Mouse (Mus musculus) embryonic facial prominence, embryonic 11.5 days (tissue): ENCODE results near the gene Klf5. TPM values are rescaled to one million over a fixed set of nuclear protein-coding genes. Genes with fewer than 3 reads are reported as not detected.

ENCODE experiments used
- ATAC-seq: fragments of 200-750 bp; cut with Nextera tagmentation; replicated peaks from 2 replicates; pipeline ENCODE4 v1.8.0; 2017; ENCODE audit warnings: low read depth; ENCODE audit not compliant: insufficient number of reproducible peaks, low FRiP score, low TSS enrichment
- DNase-seq: peaks from one replicate; pipeline ENCODE4 v3.0.0-alpha.2; 2015; ENCODE audit warnings: low spot score
- H3K27ac ChIP-seq: fragments of 300-500 bp; sonication (generic); replicated peaks from 2 replicates; pipeline ENCODE4 v1.5.1; 2014; ENCODE audit warnings: mild to moderate bottlenecking, low read depth, low read length, control low read depth
- H3K27me3 ChIP-seq: fragments of 300-500 bp; sonication (generic); 2 replicates; pipeline ENCODE4 v1.6.1; 2014; ENCODE audit warnings: mild to moderate bottlenecking, low read length, moderate library complexity, mixed read lengths; ENCODE audit not compliant: control insufficient read depth, insufficient read depth
- H3K36me3 ChIP-seq: fragments of 300-500 bp; sonication (generic); replicated peaks from 2 replicates; pipeline ENCODE4 v1.6.1; 2014; ENCODE audit warnings: low read depth, mild to moderate bottlenecking, low read length, moderate library complexity, mixed read lengths; ENCODE audit not compliant: control insufficient read depth, insufficient read depth
- H3K4me1 ChIP-seq: fragments of 300-500 bp; sonication (generic); 2 replicates; pipeline ENCODE4 v1.6.1; 2014; ENCODE audit warnings: low read length, mixed read lengths; ENCODE audit not compliant: control insufficient read depth, insufficient read depth
- H3K4me2 ChIP-seq: fragments of 300-500 bp; sonication (generic); 2 replicates; pipeline ENCODE4 v1.6.1; 2014; ENCODE audit warnings: low read depth, mild to moderate bottlenecking, control low read depth, low read length, moderate library complexity
- H3K4me3 ChIP-seq: fragments of 300-500 bp; sonication (generic); 2 replicates; pipeline ENCODE4 v1.5.1; 2014; ENCODE audit warnings: low read depth, low read length, control low read depth
- H3K9ac ChIP-seq: fragments of 300-500 bp; sonication (generic); replicated peaks from 2 replicates; pipeline ENCODE4 v1.6.1; 2014; ENCODE audit warnings: mild to moderate bottlenecking, control low read depth, low read length
- H3K9me3 ChIP-seq: fragments of 300-500 bp; sonication (generic); replicated peaks from 2 replicates; pipeline ENCODE4 v1.6.1; 2016; ENCODE audit warnings: mild to moderate bottlenecking, low read length, inconsistent platforms, mixed read lengths; ENCODE audit not compliant: control insufficient read depth
- WGBS: fragments of 180-500 bp; shearing (Covaris S2); extraction: QIAGEN DNeasy Blood & Tissue Kit; methylation state at CpG from one replicate; pipeline ENCODE4 v1.1.7; 2014; 5-methylcytosine and 5-hydroxymethylcytosine counted together
- polyA plus RNA-seq: library from polyadenylated mRNA; unstranded; fragments of >200 nt; fragmentation: Nextera tagmentation; extraction: Ambion mirVana; gene quantifications from 2 replicates; pipeline ENCODE4 v1.2.1, GENCODE M21; 2014

Gene Klf5
- 4.2 and 4.8 TPM in 2 replicates for polyA plus RNA-seq

- WGBS: under 1% methylated on average over 34 of the region's 67 CpGs
- Histone ChIP-seq H3K36me3 (no peaks in the 10 kb centered on the region), H3K4me2 (peak within 1 kb of the TSS; percentile 97), H3K27me3 (peaks cover 3% of the 10 kb centered on the region), H3K4me3 (peak within 1 kb of the TSS; percentile 61), H3K4me1 (0 out of 2 replicates have a peak, but pooled peaks cover 3% of the 10 kb centered on the region), H3K9ac (peak within 1 kb of the TSS; percentile 64), H3K27ac (no peak within 1 kb of the TSS; the same call in 1 of the 2 replicates), H3K9me3 (no peaks in the 10 kb centered on the region)
- DNase-seq: peak; percentile 93
- ATAC-seq: peak; percentile 98
Observed at GRCm38 (mm10) chr14:99298385-99299021, at the start of gene Klf5. Gene Klf5, plus strand, starts transcription at chr14:99298691.

- H3K4me1 ChIP-seq: no peaks in the 10 kb centered on the region
- DNase-seq (no peak), ATAC-seq (no peak)
- WGBS: 91% methylated on average over 12 of the region's 12 CpGs
- no peaks in the 10 kb centered on the region for H3K9me3 ChIP-seq
- no peak overlapping the region for H3K4me2 ChIP-seq
- H3K4me3 ChIP-seq: no peak overlapping the region
- no peak overlapping the region for H3K27ac ChIP-seq
- no peaks in the 10 kb centered on the region for H3K36me3 ChIP-seq
- no peak overlapping the region for H3K9ac ChIP-seq
- H3K27me3 ChIP-seq: no peaks in the 10 kb centered on the region
Observed at GRCm38 (mm10) chr14:99262026-99262425, 36.5 kb upstream of the Klf5 start.

- Histone ChIP-seq H3K4me1 (no peaks in the 10 kb centered on the region), H3K27ac (no peak overlapping the region), H3K4me2 (no peak overlapping the region), H3K9ac (no peak overlapping the region), H3K4me3 (no peak overlapping the region), H3K27me3 (no peaks in the 10 kb centered on the region), H3K36me3 (no peaks in the 10 kb centered on the region), H3K9me3 (no peaks in the 10 kb centered on the region)
- DNase-seq: no peak
- 96% methylated on average over 6 of the region's 6 CpGs for WGBS
- no peak; the same call in 1 of the 2 replicates for ATAC-seq
Observed at GRCm38 (mm10) chr14:99263816-99264215, 34.7 kb upstream of the Klf5 start.

GRCm38 (mm10) chr14:99265791-99266190 is 32.7 kb upstream of the Klf5 start:
- Histone ChIP-seq H3K4me2 (no peak overlapping the region), H3K9me3 (no peaks in the 10 kb centered on the region), H3K27ac (no peak overlapping the region), H3K36me3 (no peaks in the 10 kb centered on the region), H3K4me3 (no peak overlapping the region), H3K9ac (no peak overlapping the region), H3K27me3 (no peaks in the 10 kb centered on the region), H3K4me1 (no peaks in the 10 kb centered on the region)
- WGBS: 93% methylated on average over 14 of the region's 14 CpGs
- DNase-seq: no peak
- ATAC-seq: no peak

GRCm38 (mm10) chr14:99266749-99267148 is 31.7 kb upstream of the Klf5 start:
- Histone ChIP-seq H3K27ac (no peak overlapping the region), H3K36me3 (no peaks in the 10 kb centered on the region), H3K4me1 (no peaks in the 10 kb centered on the region), H3K4me3 (no peak overlapping the region), H3K9me3 (no peaks in the 10 kb centered on the region), H3K9ac (no peak overlapping the region), H3K27me3 (no peaks in the 10 kb centered on the region), H3K4me2 (no peak overlapping the region)
- DNase-seq (no peak), ATAC-seq (no peak)
- 58% methylated on average over 5 of the region's 5 CpGs for WGBS

GRCm38 (mm10) chr14:99274056-99274455 is 24.4 kb upstream of the Klf5 start:
- H3K27ac ChIP-seq: no peak overlapping the region
- no peaks in the 10 kb centered on the region for H3K4me1 ChIP-seq
- 68% methylated on average over 2 of the region's 2 CpGs for WGBS
- no peaks in the 10 kb centered on the region for H3K36me3 ChIP-seq
- H3K4me2 ChIP-seq: no peak overlapping the region
- H3K4me3 ChIP-seq: no peak overlapping the region
- H3K9me3 ChIP-seq: no peaks in the 10 kb centered on the region
- no peak for ATAC-seq
- H3K27me3 ChIP-seq: no peaks in the 10 kb centered on the region
- no peak for DNase-seq
- no peak overlapping the region for H3K9ac ChIP-seq

GRCm38 (mm10) chr14:99275827-99276226 is 22.7 kb upstream of the Klf5 start:
- Histone ChIP-seq H3K27ac (no peak overlapping the region), H3K27me3 (no peaks in the 10 kb centered on the region), H3K9me3 (no peaks in the 10 kb centered on the region), H3K4me3 (no peak overlapping the region), H3K4me2 (no peak overlapping the region), H3K9ac (no peak overlapping the region), H3K4me1 (no peaks in the 10 kb centered on the region), H3K36me3 (no peaks in the 10 kb centered on the region)
- ATAC-seq (no peak), DNase-seq (no peak)
- 50% methylated on average over 4 of the region's 4 CpGs for WGBS

- Histone ChIP-seq H3K4me2 (no peak overlapping the region), H3K27ac (no peak overlapping the region), H3K4me1 (no peaks in the 10 kb centered on the region), H3K4me3 (no peak overlapping the region), H3K27me3 (no peaks in the 10 kb centered on the region), H3K9me3 (no peaks in the 10 kb centered on the region), H3K36me3 (no peaks in the 10 kb centered on the region), H3K9ac (no peak overlapping the region)
- DNase-seq: no peak
- ATAC-seq: no peak
- 24% methylated on average over 9 of the region's 9 CpGs for WGBS
Observed at GRCm38 (mm10) chr14:99278312-99278711, 20.2 kb upstream of the Klf5 start.
